Mouse (Mus musculus) monocyte, adult 2 months (primary cell): ENCODE measurements at regions not wholly inside any gene's neighbourhood (a gene's known extent, or its start where the extent isn't known, plus 50 kb on each side); places are given as distances from the start of the nearest gene placed in this dataset.

ENCODE experiments used
- DNase-seq, 2 experiments: peaks; one replicate each; pipeline ENCODE4 v3.0.0; 2022; ENCODE audit warnings: low spot score in 2 of 2, low read depth in 1 of 2

- peak; percentile 93 to 99 for DNase-seq
Measured at GRCm38 (mm10) chr1:102628061-102628460, 2140.3 kb upstream of the Cdh20 start.

GRCm38 (mm10) chr1:102644379-102644778 lies 2123.9 kb upstream of the Cdh20 start:
- no peak for DNase-seq

- no peak for DNase-seq
Measured at GRCm38 (mm10) chr1:102687367-102688070, 2080.8 kb upstream of the Cdh20 start.

- no peak for DNase-seq
Measured at GRCm38 (mm10) chr1:102716459-102716858, 2051.9 kb upstream of the Cdh20 start.

GRCm38 (mm10) chr1:102733991-102734390 lies 2034.3 kb upstream of the Cdh20 start:
- no peak for DNase-seq

GRCm38 (mm10) chr1:102735392-102735791 lies 2032.9 kb upstream of the Cdh20 start:
- no peak for DNase-seq

GRCm38 (mm10) chr1:102757941-102758340 lies 2010.4 kb upstream of the Cdh20 start:
- no peak for DNase-seq
